Mouse (Mus musculus) adrenal gland, postnatal 25 days (tissue): ENCODE measurements around the gene Ahdc1. TPM values are rescaled to one million over a fixed set of nuclear protein-coding genes. Genes with fewer than 3 reads are reported as not detected.
"Not testable (repeated sequence)": the region's sequence is repeated elsewhere in the genome, so short reads cannot be mapped to it uniquely, and the experiment has no call there.

Experiments
- DNase-seq: peaks from one replicate; pipeline ENCODE4 v3.0.0; 2021; ENCODE audit warnings: mixed read lengths
- total RNA-seq: library from RNA; stranded (reverse); gene quantifications from 2 replicates; pipeline ENCODE4 v1.2.3, GENCODE M21; 2021

Ahdc1 gene
- total RNA-seq, 1 experiment from 2014 or later = 91.4 TPM

GRCm38 (mm10) chr4:133096671-133097070 lies 85.6 kb downstream of the Ahdc1 start:
- DNase-seq = not testable (repeated sequence)

- no peak for DNase-seq
These were observed 90.7 kb downstream of the Ahdc1 start for GRCm38 (mm10) chr4:133101751-133102150.

GRCm38 (mm10) chr4:133103525-133104193 lies 92.6 kb downstream of the Ahdc1 start:
- DNase-seq = no peak

- DNase-seq = no peak
These were observed 93.1 kb downstream of the Ahdc1 start for GRCm38 (mm10) chr4:133104194-133104569.

- DNase-seq = no peak
These were observed 95.6 kb downstream of the Ahdc1 start for GRCm38 (mm10) chr4:133106691-133107090.

GRCm38 (mm10) chr4:133107788-133108281 lies 96.8 kb downstream of the Ahdc1 start:
- DNase-seq = peak; percentile 48

- DNase-seq = no peak
These were observed 97.6 kb downstream of the Ahdc1 start for GRCm38 (mm10) chr4:133108481-133109334.

GRCm38 (mm10) chr4:133109335-133109801 lies 98.3 kb downstream of the Ahdc1 start:
- DNase-seq = no peak

- DNase-seq = no peak
These were observed 101.2 kb downstream of the Ahdc1 start for GRCm38 (mm10) chr4:133112175-133112838.

- DNase-seq = no peak
These were observed 102.4 kb downstream of the Ahdc1 start for GRCm38 (mm10) chr4:133113351-133113882.

- no peak for DNase-seq
These were observed 103.7 kb downstream of the Ahdc1 start for GRCm38 (mm10) chr4:133114762-133115161.

- no peak for DNase-seq
These were observed 104.8 kb downstream of the Ahdc1 start for GRCm38 (mm10) chr4:133115721-133116429.

GRCm38 (mm10) chr4:133116756-133117470 lies 105.9 kb downstream of the Ahdc1 start:
- no peak for DNase-seq

- peak; percentile 78 for DNase-seq
These were observed 106.7 kb downstream of the Ahdc1 start for GRCm38 (mm10) chr4:133117556-133118411.

- no peak for DNase-seq
These were observed 107.8 kb downstream of the Ahdc1 start for GRCm38 (mm10) chr4:133118775-133119375.

GRCm38 (mm10) chr4:133119579-133119978 lies 108.5 kb downstream of the Ahdc1 start:
- no peak for DNase-seq

- no peak for DNase-seq
These were observed 109.8 kb downstream of the Ahdc1 start for GRCm38 (mm10) chr4:133120833-133121321.

- no peak for DNase-seq
These were observed 110.4 kb downstream of the Ahdc1 start for GRCm38 (mm10) chr4:133121416-133121815.

- DNase-seq = no peak
These were observed 111.0 kb downstream of the Ahdc1 start for GRCm38 (mm10) chr4:133121974-133122637.
